Mouse (Mus musculus) MEL (cell line): ENCODE measurements around the gene Acat2. TPM values are rescaled to one million over a fixed set of nuclear protein-coding genes. Genes with fewer than 3 reads are reported as not detected.
"Not testable (repeated sequence)": the region's sequence is repeated elsewhere in the genome, so short reads cannot be mapped to it uniquely, and the experiment has no call there.

Experiments
- DNase-seq: peaks from one replicate; pipeline ENCODE4 v3.0.0; 2011; ENCODE audit warnings: low read depth, low spot score
- H3K27ac ChIP-seq: 2 replicates; pipeline ENCODE4 v1.5.1; 2012; ENCODE audit warnings: low read depth, mild to moderate bottlenecking, control low read depth, low read length, moderate library complexity; ENCODE audit not compliant: control insufficient read depth
- H3K27me3 ChIP-seq, 2 experiments: fragments of 150-350 bp in 1 of 2; sonication (generic) in 1 of 2; 2 replicates each; pipeline ENCODE4 v1.6.1; 2012; ENCODE audit warnings: low read length in 2 of 2, mild to moderate bottlenecking in 2 of 2, improper control_type of control experiment in 1 of 2, moderate library complexity in 1 of 2; ENCODE audit not compliant: insufficient read depth in 2 of 2, control insufficient read depth in 1 of 2
- H3K36me3 ChIP-seq, 2 experiments: 2 replicates each; pipeline ENCODE4 v1.6.1; 2012 to 2014; ENCODE audit warnings: low read length in 2 of 2, improper control_type of control experiment in 1 of 2, inconsistent platforms in 1 of 2, mild to moderate bottlenecking in 1 of 2; ENCODE audit not compliant: insufficient read depth in 2 of 2, control insufficient read depth in 1 of 2
- H3K4me1 ChIP-seq, 2 experiments: fragments of 150-350 bp in 1 of 2; sonication (generic) in 1 of 2; 2 replicates each; pipeline ENCODE4 v1.6.1; 2012; ENCODE audit warnings: low read length in 2 of 2, improper control_type of control experiment in 1 of 2, mild to moderate bottlenecking in 1 of 2; ENCODE audit not compliant: insufficient read depth in 2 of 2, control insufficient read depth in 1 of 2
- H3K4me3 ChIP-seq, 2 experiments: fragments of 150-350 bp in 1 of 2; sonication (generic) in 1 of 2; 2 replicates each; pipeline ENCODE4 v1.5.1; 2012; ENCODE audit warnings: low read depth in 2 of 2, low read length in 2 of 2, mild to moderate bottlenecking in 2 of 2, moderate library complexity in 2 of 2, control low read depth in 1 of 2, improper control_type of control experiment in 1 of 2; ENCODE audit not compliant: control insufficient read depth in 1 of 2, insufficient read depth in 1 of 2
- H3K79me2 ChIP-seq: 2 replicates; pipeline ENCODE4 v1.6.1; 2012; ENCODE audit warnings: mild to moderate bottlenecking, low read length, moderate library complexity; ENCODE audit not compliant: control insufficient read depth, poor library complexity, insufficient read depth
- H3K9ac ChIP-seq: 2 replicates; pipeline ENCODE4 v1.6.1; 2012; ENCODE audit warnings: low read depth, mild to moderate bottlenecking, control low read depth, low read length, moderate library complexity; ENCODE audit not compliant: control insufficient read depth, poor library complexity, severe bottlenecking
- H3K9me3 ChIP-seq: fragments of 150-350 bp; sonication (generic); replicated peaks from 2 replicates; pipeline ENCODE4 v1.6.1; 2012; ENCODE audit warnings: mild to moderate bottlenecking, low read length, improper control_type of control experiment, moderate library complexity; ENCODE audit not compliant: insufficient read depth
- CHD1 ChIP-seq: IDR thresholded peaks from 2 replicates; pipeline ENCODE4 v1.6.1; 2012; ENCODE audit warnings: low read depth, mild to moderate bottlenecking, inconsistent platforms, low read length, improper control_type of control experiment
- E2F4 ChIP-seq: IDR thresholded peaks from 2 replicates; pipeline ENCODE4 v1.6.1; 2011; ENCODE audit warnings: low read depth, low read length, improper control_type of control experiment, borderline replicate concordance
- ELF1 ChIP-seq: IDR thresholded peaks from 2 replicates; pipeline ENCODE4 v1.6.1; 2014; ENCODE audit warnings: low read depth, mild to moderate bottlenecking, inconsistent platforms, low read length, improper control_type of control experiment, moderate library complexity
- GABPA ChIP-seq: IDR thresholded peaks from 2 replicates; pipeline ENCODE4 v1.6.1; 2012; ENCODE audit warnings: low read depth, mild to moderate bottlenecking, inconsistent platforms, low read length, improper control_type of control experiment, moderate library complexity
- KAT2A ChIP-seq: conservative IDR thresholded peaks from 2 replicates; pipeline ENCODE4 v1.6.1; 2012; ENCODE audit warnings: low read depth, low read length, improper control_type of control experiment, inconsistent platforms
- MAFK ChIP-seq: IDR thresholded peaks from 2 replicates; pipeline ENCODE4 v1.6.1; 2011; ENCODE audit warnings: low read depth, mild to moderate bottlenecking, low read length, improper control_type of control experiment, borderline replicate concordance
- MAZ ChIP-seq: IDR thresholded peaks from 2 replicates; pipeline ENCODE4 v1.6.1; 2012; ENCODE audit warnings: low read depth, mild to moderate bottlenecking, inconsistent platforms, low read length, improper control_type of control experiment
- MEF2A ChIP-seq: IDR thresholded peaks from 2 replicates; pipeline ENCODE4 v1.6.1; 2014; ENCODE audit warnings: low read depth, mild to moderate bottlenecking, inconsistent platforms, low read length, improper control_type of control experiment; ENCODE audit not compliant: poor library complexity, insufficient replicate concordance, severe bottlenecking; ENCODE audit errors: extremely low read depth
- MXI1 ChIP-seq: IDR thresholded peaks from 2 replicates; pipeline ENCODE4 v1.6.1; 2011; ENCODE audit warnings: mild to moderate bottlenecking, low read depth, low read length, improper control_type of control experiment
- MYC ChIP-seq: IDR thresholded peaks from 2 replicates; pipeline ENCODE4 v1.6.1; 2011; ENCODE audit warnings: low read depth, mild to moderate bottlenecking, low read length, improper control_type of control experiment, moderate library complexity
- NELFE ChIP-seq: IDR thresholded peaks from 2 replicates; pipeline ENCODE4 v1.6.1; 2011; ENCODE audit warnings: low read depth, low read length, improper control_type of control experiment
- POLR2AphosphoS5 ChIP-seq: IDR thresholded peaks from 2 replicates; pipeline ENCODE4 v1.6.1; 2012; ENCODE audit warnings: low read depth, borderline replicate concordance, mild to moderate bottlenecking, inconsistent platforms, low read length, moderate library complexity, mixed read lengths
- RCOR1 ChIP-seq: IDR thresholded peaks from 2 replicates; pipeline ENCODE4 v1.6.1; 2012; ENCODE audit warnings: low read depth, mild to moderate bottlenecking, inconsistent platforms, low read length, improper control_type of control experiment
- SMC3 ChIP-seq: IDR thresholded peaks from 2 replicates; pipeline ENCODE4 v1.6.1; 2011; ENCODE audit warnings: low read depth, low read length, improper control_type of control experiment
- TCF12 ChIP-seq: IDR thresholded peaks from 2 replicates; pipeline ENCODE4 v1.6.1; 2014; ENCODE audit warnings: low read depth, mild to moderate bottlenecking, inconsistent platforms, low read length, improper control_type of control experiment, moderate library complexity
- USF1 ChIP-seq: IDR thresholded peaks from 2 replicates; pipeline ENCODE4 v1.6.1; 2014; ENCODE audit warnings: low read depth, mild to moderate bottlenecking, inconsistent platforms, low read length, improper control_type of control experiment, moderate library complexity
- USF2 ChIP-seq, 2 experiments: IDR thresholded peaks; 2 replicates each; pipeline ENCODE4 v1.6.1; 2011 to 2012; ENCODE audit warnings: improper control_type of control experiment in 2 of 2, low read length in 2 of 2, borderline replicate concordance in 1 of 2, inconsistent platforms in 1 of 2, low read depth in 1 of 2, mild to moderate bottlenecking in 1 of 2; ENCODE audit not compliant: insufficient read depth in 1 of 2
- ZKSCAN1 ChIP-seq: IDR thresholded peaks from 2 replicates; pipeline ENCODE4 v1.6.1; 2012; ENCODE audit warnings: low read depth, mild to moderate bottlenecking, inconsistent platforms, low read length, improper control_type of control experiment, moderate library complexity
- polyA plus RNA-seq, 2 experiments: library from polyadenylated mRNA; stranded (reverse) in 1 of 2; unstranded in 1 of 2; fragments of >175 nt in 1 of 2; fragments of >200 nt in 1 of 2; gene quantifications; 2 replicates each; pipeline versions ENCODE4 v1.2.1 to v1.2.4; 2012; ENCODE audit warnings: low replicate concordance in 2 of 2, low read depth in 1 of 2; ENCODE audit not compliant: insufficient read length in 2 of 2, insufficient read depth in 1 of 2, missing spikeins in 1 of 2
- total RNA-seq: library from RNA; depleted of rRNA; stranded (reverse); fragments of 300-350 nt; gene quantifications from 2 replicates; pipeline ENCODE4 v1.2.3, GENCODE M21; 2012

Gene Acat2
- total and polyA plus RNA-seq, 3 experiments = 33.8 to 60.1 TPM; not detected in 1

- not testable (repeated sequence) for H3K79me2 ChIP-seq, H3K4me3 ChIP-seq, H3K36me3 ChIP-seq, H3K9me3 ChIP-seq, H3K27me3 ChIP-seq, H3K9ac ChIP-seq, H3K27ac ChIP-seq, DNase-seq
- peaks cover 0 to 11% of the 10 kb centered on the region in 2 experiments; a peak in 2 of 4 replicates for H3K4me1 ChIP-seq
These were observed 1.2 kb downstream of the Acat2 start for GRCm38 (mm10) chr17:12959377-12959776.

DNA sequence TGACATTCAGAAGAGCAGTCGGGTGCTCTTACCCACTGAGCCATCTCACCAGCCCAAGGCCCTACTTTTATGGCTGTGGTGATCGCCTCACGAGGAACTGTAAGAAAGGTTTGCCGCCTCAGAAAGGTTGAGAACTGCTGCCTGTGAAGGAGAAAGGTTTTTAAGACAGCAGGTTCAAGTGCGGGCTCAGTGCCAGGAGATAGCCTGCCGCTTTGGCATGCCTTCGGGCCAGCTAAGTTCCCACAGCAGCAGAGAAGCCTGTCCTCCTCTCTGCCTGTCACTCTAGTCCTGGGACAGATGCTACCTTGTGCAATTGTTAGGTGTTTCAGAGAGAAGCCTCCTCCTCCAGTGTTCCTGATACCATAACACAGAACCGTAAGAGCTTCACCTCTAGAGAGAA is 3.9 kb downstream of the Acat2 start:
- H3K27ac ChIP-seq = no peak overlapping the region
- no peaks in the 10 kb centered on the region for H3K9me3 ChIP-seq
- H3K27me3 ChIP-seq = no peaks in the 10 kb centered on the region
- H3K79me2 ChIP-seq = no peaks in the 10 kb centered on the region; the same call in 1 of the 2 replicates
- H3K9ac ChIP-seq = no peak overlapping the region
- H3K4me3 ChIP-seq = no peak overlapping the region
- H3K4me1 ChIP-seq = peaks cover 0 to 7% of the 10 kb centered on the region in 2 experiments; a peak in 2 of 4 replicates
- no peak for TF ChIP-seq POLR2AphosphoS5
- no peak for TF ChIP-seq MAZ
- TF ChIP-seq ELF1 = no peak
- TF ChIP-seq MAFK = no peak
- TF ChIP-seq TCF12 = no peak
- TF ChIP-seq MXI1 = no peak
- no peak for TF ChIP-seq USF2 (IDR thresholded peaks at IDR 0.05; ENCODE audit: borderline replicate concordance in 1 of 2, insufficient read depth in 1 of 2, low read depth in 1 of 2, low read length in 2 of 2)
- TF ChIP-seq CHD1 = no peak
- TF ChIP-seq MEF2A = no peak
- no peak for TF ChIP-seq SMC3
- no peak for TF ChIP-seq KAT2A
- no peak for TF ChIP-seq MYC
- no peak for TF ChIP-seq NELFE
- TF ChIP-seq USF1 = no peak
- no peak for TF ChIP-seq ZKSCAN1
- TF ChIP-seq RCOR1 = no peak
- TF ChIP-seq E2F4 = no peak
- TF ChIP-seq GABPA = no peak
- no peak for DNase-seq
- peaks cover 2 to 6% of the 10 kb centered on the region in 2 experiments; a peak in 2 of 4 replicates for H3K36me3 ChIP-seq
